Mouse (Mus musculus): Measurements from ENCODE around the gene D630023F18Rik.

GRCm38 (mm10) chr1:65096953-65097352, 26.1 kb downstream of the D630023F18Rik start:
- TF ChIP-seq CTCF (IDR thresholded peaks at IDR 0.05) (no peak), EP300 (IDR thresholded peaks at IDR 0.05) (no peak)
